Mouse (Mus musculus) kidney, adult 2 months (tissue): ENCODE results near the gene Cltrn. TPM values are rescaled to one million over a fixed set of nuclear protein-coding genes. Genes with fewer than 3 reads are reported as not detected.

Experiments
- DNase-seq: peaks from one replicate; pipeline ENCODE4 v3.0.0; 2021
- H3K27ac ChIP-seq: fragments of 200-500 bp; 2 replicates; pipeline ENCODE4 v1.5.1; 2012; ENCODE audit warnings: low read depth, low read length, control low read depth, inconsistent platforms; ENCODE audit not compliant: insufficient read depth
- H3K27me3 ChIP-seq: fragments of 200-500 bp; replicated peaks from 2 replicates; pipeline ENCODE4 v1.6.1; 2012; ENCODE audit warnings: mild to moderate bottlenecking, moderate library complexity, low read length, inconsistent platforms; ENCODE audit not compliant: control insufficient read depth, insufficient read depth
- H3K36me3 ChIP-seq: fragments of 200-500 bp; 2 replicates; pipeline ENCODE4 v1.6.1; 2012; ENCODE audit warnings: mild to moderate bottlenecking, moderate library complexity, low read length, inconsistent platforms; ENCODE audit not compliant: control insufficient read depth, insufficient read depth
- H3K4me1 ChIP-seq: fragments of 200-500 bp; 2 replicates; pipeline ENCODE4 v1.6.1; 2011; ENCODE audit warnings: low read length; ENCODE audit not compliant: control insufficient read depth, insufficient read depth
- H3K4me3 ChIP-seq: fragments of 200-500 bp; 2 replicates; pipeline ENCODE4 v1.5.1; 2011; ENCODE audit warnings: mild to moderate bottlenecking, low read depth, low read length, control low read depth; ENCODE audit not compliant: insufficient read depth
- CTCF ChIP-seq: fragments of 200-500 bp; conservative IDR thresholded peaks from 2 replicates; pipeline ENCODE4 v1.5.1; 2011; ENCODE audit warnings: low read depth, mild to moderate bottlenecking, control low read depth, low read length, moderate library complexity, mixed read lengths; ENCODE audit not compliant: insufficient read depth, insufficient read length
- POLR2A ChIP-seq: fragments of 200-500 bp; IDR thresholded peaks from one replicate; pipeline ENCODE4 v1.6.1; 2011; ENCODE audit warnings: low read depth, low read length, control low read depth
- WGBS: fragments of 180-500 bp; shearing (Covaris S2); methylation state at CpG from one replicate; pipeline ENCODE4 v1.1.7; 2018; 5-methylcytosine and 5-hydroxymethylcytosine counted together
- polyA plus RNA-seq: library from polyadenylated mRNA; depleted of rRNA; stranded (reverse); fragments of >200 nt; gene quantifications from 2 replicates; pipeline ENCODE4 v1.2.3, GENCODE M21; 2012

The Cltrn gene
- polyA plus RNA-seq, 1 experiment = 274 TPM

DNA sequence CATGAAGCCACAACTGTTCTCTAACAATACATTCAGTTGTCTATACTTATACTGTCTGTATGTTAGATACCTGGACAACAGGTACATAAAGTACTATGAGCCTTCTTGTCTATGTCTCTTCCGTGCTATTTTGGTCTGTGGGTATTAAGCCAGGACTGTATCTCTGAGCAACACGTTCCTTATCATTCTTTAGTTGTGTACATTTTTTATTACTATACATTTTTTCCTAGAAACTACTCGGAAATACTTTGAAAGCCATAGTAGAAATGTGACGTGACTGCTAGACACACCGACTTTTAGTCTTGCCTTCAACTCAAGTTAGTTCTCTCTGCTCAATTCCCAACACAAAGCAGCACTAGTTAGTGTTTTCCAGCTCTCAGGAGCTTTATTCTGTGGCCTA is 4.8 kb downstream of the Cltrn start:
- 0 out of 2 replicates have a peak, but pooled peaks cover 6% of the 10 kb centered on the region for H3K4me1 ChIP-seq
- no peak for DNase-seq
- WGBS = 79% methylated on average over 5 of the region's 5 CpGs
- TF ChIP-seq POLR2A = no peak
- no peak for TF ChIP-seq CTCF
- H3K4me3 ChIP-seq = no peak overlapping the region
- no peaks in the 10 kb centered on the region; the same call in 1 of the 2 replicates for H3K36me3 ChIP-seq
- no peak overlapping the region for H3K27ac ChIP-seq
- H3K27me3 ChIP-seq = no peaks in the 10 kb centered on the region

DNA sequence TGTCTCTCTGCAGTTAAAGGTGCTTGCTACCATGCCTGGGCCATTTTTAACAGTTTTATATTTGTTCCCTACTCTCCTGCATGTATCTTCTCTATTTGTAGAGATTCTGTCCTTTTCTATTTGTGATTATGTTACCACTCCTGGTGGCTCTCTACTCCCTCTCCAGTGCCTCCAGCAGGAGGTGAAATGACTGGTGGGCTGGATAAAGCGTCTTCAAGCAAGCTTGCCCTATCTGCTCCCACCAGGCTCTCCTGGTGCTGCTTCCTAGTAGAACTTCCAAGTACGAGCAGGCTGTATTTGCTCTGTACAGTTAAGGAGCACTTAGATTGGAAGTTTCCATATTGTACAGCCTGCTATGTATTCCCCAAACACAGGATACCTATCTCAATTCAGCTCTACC is 7.2 kb downstream of the Cltrn start:
- H3K27ac ChIP-seq = no peak overlapping the region
- WGBS = 65% methylated on average over 2 of the region's 2 CpGs
- no peaks in the 10 kb centered on the region; the same call in 1 of the 2 replicates for H3K36me3 ChIP-seq
- H3K27me3 ChIP-seq = no peaks in the 10 kb centered on the region
- H3K4me3 ChIP-seq = no peak overlapping the region
- TF ChIP-seq POLR2A (no peak), CTCF (no peak)
- H3K4me1 ChIP-seq = peaks cover 2% of the 10 kb centered on the region; the same call in 1 of the 2 replicates
- no peak for DNase-seq

DNA sequence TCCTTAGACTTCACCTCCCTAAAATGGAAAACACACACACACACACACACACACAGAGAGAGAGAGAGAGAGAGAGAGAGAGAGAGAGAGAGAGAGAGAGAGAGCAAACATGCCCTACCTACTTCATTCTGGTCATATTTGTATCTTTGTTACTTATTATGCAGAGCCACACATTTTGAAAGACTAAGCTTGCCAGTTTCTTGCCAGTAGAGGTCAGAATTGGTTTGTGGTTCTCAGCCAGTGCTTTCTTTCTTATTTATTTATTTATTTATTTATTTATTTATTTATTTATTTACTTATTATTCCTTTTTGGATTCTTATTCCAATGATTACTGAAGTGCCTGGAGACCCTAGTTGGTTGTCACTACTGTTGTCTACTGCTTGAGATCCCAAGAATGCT is 12.9 kb downstream of the Cltrn start:
- TF ChIP-seq CTCF = no peak
- TF ChIP-seq POLR2A = no peak
- peak; percentile 34 for DNase-seq
- H3K27ac ChIP-seq = no peak overlapping the region
- no peaks in the 10 kb centered on the region for H3K36me3 ChIP-seq
- H3K4me3 ChIP-seq = no peak overlapping the region
- H3K4me1 ChIP-seq = peaks cover 2% of the 10 kb centered on the region; the same call in 1 of the 2 replicates
- no peaks in the 10 kb centered on the region for H3K27me3 ChIP-seq

DNA sequence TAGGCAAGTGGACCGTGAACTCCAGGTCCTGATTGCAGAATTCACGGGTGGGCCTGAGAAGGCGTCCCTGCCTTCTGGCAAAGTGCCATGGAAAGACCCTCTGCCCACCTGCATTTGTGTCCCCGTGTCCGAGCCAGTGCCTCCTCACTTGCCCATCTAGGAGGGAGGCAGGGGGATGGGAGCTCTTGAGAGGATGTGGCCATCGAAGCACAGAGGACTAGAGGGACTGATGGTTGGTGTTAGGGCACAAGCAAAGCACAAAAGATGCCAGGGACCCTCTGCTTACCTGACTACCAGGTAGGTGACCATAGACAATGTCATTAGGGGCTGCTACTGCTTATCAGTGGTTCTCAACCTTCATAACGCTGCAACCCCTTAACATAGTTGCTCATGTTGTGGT is 13.6 kb downstream of the Cltrn start:
- 65% methylated on average over 7 of the region's 7 CpGs for WGBS
- TF ChIP-seq CTCF = no peak
- TF ChIP-seq POLR2A = no peak
- peaks cover 2% of the 10 kb centered on the region; the same call in 1 of the 2 replicates for H3K4me1 ChIP-seq
- no peaks in the 10 kb centered on the region for H3K27me3 ChIP-seq
- H3K36me3 ChIP-seq = no peaks in the 10 kb centered on the region; the same call in 1 of the 2 replicates
- DNase-seq = no peak
- no peak overlapping the region for H3K27ac ChIP-seq
- H3K4me3 ChIP-seq = no peak overlapping the region

DNA sequence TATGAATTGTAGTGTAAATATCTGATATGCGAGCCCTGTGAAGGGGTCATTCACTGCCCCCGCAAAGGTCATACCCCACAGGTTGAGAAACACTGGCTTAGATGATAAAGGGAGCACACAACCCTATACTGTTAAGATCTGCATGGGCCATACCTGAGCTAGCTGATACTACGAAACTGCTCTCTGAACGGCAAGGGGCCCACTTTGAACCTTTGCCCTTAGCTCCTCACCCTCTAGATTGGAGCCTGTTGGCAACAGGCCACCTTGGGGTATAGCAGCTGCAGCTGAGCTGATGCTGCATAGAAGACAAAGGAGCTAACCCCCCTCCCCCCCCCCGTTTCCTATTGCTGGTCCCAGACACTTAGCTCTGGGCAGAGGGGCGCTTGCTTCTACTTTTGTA is 14.0 kb downstream of the Cltrn start:
- TF ChIP-seq POLR2A (no peak), CTCF (no peak)
- DNase-seq = no peak
- WGBS = 62% methylated on average over 6 of the region's 6 CpGs
- Histone ChIP-seq H3K36me3 (no peaks in the 10 kb centered on the region; the same call in 1 of the 2 replicates), H3K27me3 (no peaks in the 10 kb centered on the region), H3K4me3 (no peak overlapping the region), H3K27ac (no peak overlapping the region), H3K4me1 (peaks cover 2% of the 10 kb centered on the region; the same call in 1 of the 2 replicates)

DNA sequence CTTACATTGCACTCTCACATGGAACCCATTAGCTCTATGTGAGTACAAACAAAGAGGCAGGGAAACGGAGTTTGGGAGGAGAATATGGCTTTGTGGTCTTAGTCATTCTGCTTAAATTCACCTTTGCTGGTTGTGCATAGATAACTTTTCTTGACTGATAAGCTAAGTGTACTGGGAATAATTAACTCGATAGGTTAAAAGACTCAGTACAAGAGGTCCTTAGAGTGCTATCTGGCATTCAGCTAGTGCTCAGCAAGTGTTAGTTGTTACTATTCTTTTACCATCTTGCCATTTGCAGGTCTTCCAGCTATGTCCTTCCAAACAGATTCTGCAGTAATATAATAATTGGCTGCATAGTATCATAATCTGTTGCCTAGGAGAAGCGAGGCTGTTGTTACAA is 22.5 kb downstream of the Cltrn start:
- Histone ChIP-seq H3K4me1 (no peaks in the 10 kb centered on the region), H3K27ac (no peak overlapping the region), H3K27me3 (no peaks in the 10 kb centered on the region), H3K36me3 (no peaks in the 10 kb centered on the region; the same call in 1 of the 2 replicates), H3K4me3 (no peak overlapping the region)
- TF ChIP-seq POLR2A = no peak
- no peak for TF ChIP-seq CTCF
- no peak for DNase-seq
- WGBS = 65% methylated on average over 3 of the region's 3 CpGs

DNA sequence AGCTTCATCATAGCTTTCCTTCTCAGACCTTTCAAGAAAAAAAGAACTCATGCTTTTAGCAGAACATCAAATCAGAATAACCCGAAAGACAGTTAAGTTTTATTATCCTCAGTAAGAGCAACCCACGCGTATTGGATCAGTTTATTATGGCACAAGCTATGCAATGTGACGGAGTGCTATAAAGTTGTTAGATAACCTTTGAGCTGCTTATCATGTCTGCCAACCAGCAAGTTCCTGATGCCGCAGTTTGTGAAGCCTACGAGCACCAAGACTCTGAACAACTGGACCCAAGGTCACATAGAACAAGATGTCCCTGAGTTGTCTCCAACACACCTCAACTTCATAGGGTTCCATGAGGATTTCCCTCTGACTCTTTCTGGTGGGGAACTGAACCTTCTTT is 25.1 kb downstream of the Cltrn start:
- 61% methylated on average over 6 of the region's 6 CpGs for WGBS
- no peak for TF ChIP-seq CTCF
- TF ChIP-seq POLR2A = no peak

More for the DNA sequence above, 25.1 kb downstream of the Cltrn start:
- no peaks in the 10 kb centered on the region for H3K27me3 ChIP-seq
- no peak overlapping the region for H3K27ac ChIP-seq
- no peak overlapping the region for H3K4me3 ChIP-seq
- H3K36me3 ChIP-seq = no peaks in the 10 kb centered on the region; the same call in 1 of the 2 replicates
- DNase-seq = no peak
- no peaks in the 10 kb centered on the region for H3K4me1 ChIP-seq
